ENCODE assay signal across 8 mouse cellular contexts in the genomic region with DNA sequence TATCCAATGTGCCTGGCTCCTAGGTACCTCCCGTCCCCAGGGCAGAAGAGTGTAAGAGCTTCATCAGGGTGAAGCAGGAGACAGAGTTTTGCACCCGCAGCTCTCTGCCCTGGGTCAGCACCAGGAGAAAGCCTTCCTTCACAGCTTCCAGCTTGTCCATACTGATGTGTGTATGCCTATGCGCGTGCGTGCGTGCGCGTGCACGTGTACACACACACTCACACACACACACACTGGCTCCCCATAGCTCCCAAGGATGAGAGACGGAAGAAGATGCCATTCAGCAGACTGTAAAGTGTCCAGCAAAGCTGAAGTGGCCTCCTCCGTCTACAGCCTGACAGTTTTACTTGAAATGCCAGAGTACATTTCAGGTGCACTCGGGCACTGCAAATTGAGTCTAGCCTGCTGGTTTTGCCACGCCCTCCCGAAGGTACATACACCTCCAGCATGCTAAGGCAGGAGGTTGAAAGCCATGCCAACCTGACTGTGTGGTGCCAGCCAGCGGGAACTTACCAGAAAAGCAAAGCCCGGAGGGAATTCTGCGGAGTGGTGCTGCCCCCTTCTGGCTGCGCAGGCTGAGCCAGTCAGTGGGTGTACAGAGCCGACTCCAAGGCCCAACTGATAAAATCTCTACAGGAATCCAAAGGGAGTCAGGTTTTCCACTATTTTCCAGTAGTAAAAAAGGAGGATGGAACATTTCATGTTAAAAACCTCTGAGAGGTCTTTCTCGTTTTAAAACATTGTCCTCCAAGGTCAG.
DNase-seq lines count a peak whose midpoint lies in the region; ATAC-seq lines count a peak whose summit lies in the region.

No protein-coding gene starts in this region.

- no peaks in the 10 kb centered on the region for H3K9me3 ChIP-seq in intestine, embryonic 14.5 days (ENCODE audit: control insufficient read depth, low read length)

- peak; percentile 75 for ATAC-seq in intestine, embryonic 14.5 days (replicated peaks; ENCODE audit: low FRiP score, low TSS enrichment, low read depth)
- no peak; the same call in 1 of the 2 replicates for ATAC-seq in erythroblast, adult 5-6 weeks (replicated peaks; ENCODE audit: low FRiP score, poor library complexity, severe bottlenecking)

- 0 out of 2 replicates have a peak, but pooled peaks cover 3% of the 10 kb centered on the region for H3K27me3 ChIP-seq in intestine, embryonic 14.5 days (replicated peaks; ENCODE audit: control insufficient read depth, insufficient read depth, low read length)

- H3K36me3 ChIP-seq in intestine, embryonic 14.5 days (ENCODE audit: control insufficient read depth, insufficient read depth, low read length) = no peaks in the 10 kb centered on the region

- no peak overlapping the region for H3K9ac ChIP-seq in intestine, embryonic 14.5 days (ENCODE audit: low read length)

- H3K4me3 ChIP-seq in intestine, embryonic 14.5 days (ENCODE audit: low read depth, low read length) = no peak overlapping the region

- peak; percentile 85 to 86 for DNase-seq in adrenal gland, adult 18-20 months (ENCODE audit: low spot score in 2 of 2)
- DNase-seq in embryo, embryonic 11 days = peak; percentile 86
- DNase-seq in gastrocnemius, postnatal 36 days = peak; percentile 59 to 75
- DNase-seq in intestine, embryonic 14.5 days (ENCODE audit: low spot score) = peak; percentile 96
- DNase-seq in left cerebral cortex, postnatal 10 days (ENCODE audit: extremely low spot score in 1 of 2, low spot score in 2 of 2) = peak; percentile 89 to 90
- DNase-seq in mesoderm, embryonic 11.5 days (ENCODE audit: low read depth, low spot score) = peak; percentile 83
- peak; percentile 42 for DNase-seq in skeletal muscle tissue, adult 2 months (ENCODE audit: low read depth, low spot score)

- H3K27ac ChIP-seq in intestine, embryonic 14.5 days (ENCODE audit: low read depth) = no peak overlapping the region

- intact Hi-C loops in gastrocnemius, postnatal 36 days (cut with DNase I) = loop anchor here (2.0 to 5.0 kb wide), 3 partner anchors 226 to 370 kb away; no protein-coding TSS in a partner anchor
- intact Hi-C loops in left cerebral cortex, postnatal 10 days (cut with DNase I) = loop anchor here (1.0 to 2.0 kb wide), 3 partner anchors 162 to 372 kb away; no protein-coding TSS in a partner anchor

- no peak overlapping the region for H3K4me2 ChIP-seq in intestine, embryonic 14.5 days (ENCODE audit: low read length)

- H3K4me1 ChIP-seq in intestine, embryonic 14.5 days (replicated peaks; ENCODE audit: control insufficient read depth, insufficient read depth, low read length) = peaks cover 6% of the 10 kb centered on the region

- WGBS in intestine, embryonic 14.5 days = 41% methylated on average over 20 of the region's 20 CpGs

Comparison
In these comparisons a context has a peak if more than half of its experiments do, and no peak if none do; other contexts are left out.
1. DNase-seq: peak in every context shown above with its lines; median percentile 96 in intestine, embryonic 14.5 days; 90 in left cerebral cortex, postnatal 10 days; 86 in embryo, embryonic 11 days; 86 in adrenal gland, adult 18-20 months; 83 in mesoderm, embryonic 11.5 days; 67 in gastrocnemius, postnatal 36 days; 42 in skeletal muscle tissue, adult 2 months.